Mouse (Mus musculus) cerebellum, adult (tissue): ENCODE data around the gene Cphx2.
"Not testable (repeated sequence)": the region's sequence is repeated elsewhere in the genome, so short reads cannot be mapped to it uniquely, and the experiment has no call there.

Source experiments
- ATAC-seq: cut with Nextera tagmentation; 2 replicates; pipeline ENCODE4 v1.9.2; 2017; ENCODE audit warnings: mild to moderate bottlenecking, moderate library complexity, mixed read lengths; ENCODE audit not compliant: insufficient number of reproducible peaks, low FRiP score, low TSS enrichment

Cphx2 gene

DNA sequence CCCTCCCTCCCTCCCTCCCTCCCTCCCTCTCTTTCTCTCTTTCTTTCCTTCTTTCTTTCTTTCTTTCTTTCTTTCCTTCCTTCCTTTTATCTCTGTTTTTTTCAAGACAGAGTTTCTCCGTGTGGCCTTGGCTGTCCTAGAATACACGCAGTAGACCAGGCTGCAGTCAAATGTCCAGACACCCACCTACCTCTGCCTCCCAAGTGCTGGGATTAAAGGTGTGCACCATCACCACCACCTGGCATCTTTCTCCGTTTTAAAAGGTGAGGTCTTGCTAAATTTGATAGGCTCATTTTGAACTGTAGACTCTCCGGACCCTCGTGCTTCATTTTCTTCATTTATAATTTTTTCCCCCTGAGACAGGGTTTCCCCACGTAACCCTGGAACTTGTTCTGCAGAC lies at the start of gene Cphx2:
Cphx2 (plus strand) TSS at position 301 of the 400 bp plus-strand sequence.
- ATAC-seq = not testable (repeated sequence)

DNA sequence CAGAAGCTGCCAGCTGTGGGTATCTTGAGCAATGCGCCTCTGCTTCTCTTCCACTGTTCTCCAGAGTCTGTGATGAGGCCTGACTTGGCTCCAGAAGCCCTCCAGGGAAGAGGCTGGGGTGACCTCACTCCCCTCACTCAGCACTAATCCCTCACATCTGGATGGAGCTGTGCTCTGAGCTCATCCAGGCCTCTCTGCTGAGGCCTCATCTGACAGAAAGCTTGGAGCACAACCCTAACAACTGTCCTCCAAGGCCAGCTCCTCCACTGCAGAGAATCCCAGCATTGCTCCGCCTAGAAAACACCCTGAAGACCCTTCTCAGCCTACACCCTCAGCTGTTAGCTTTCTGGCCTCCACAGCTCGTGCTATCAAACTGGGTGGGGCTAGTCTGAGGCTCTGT lies 47.0 kb upstream of the Cphx2 start:
- ATAC-seq = not testable (repeated sequence)

GRCm38 (mm10) chr14:26035439-26035838 lies 45.9 kb upstream of the Cphx2 start:
- not testable (repeated sequence) for ATAC-seq

DNA sequence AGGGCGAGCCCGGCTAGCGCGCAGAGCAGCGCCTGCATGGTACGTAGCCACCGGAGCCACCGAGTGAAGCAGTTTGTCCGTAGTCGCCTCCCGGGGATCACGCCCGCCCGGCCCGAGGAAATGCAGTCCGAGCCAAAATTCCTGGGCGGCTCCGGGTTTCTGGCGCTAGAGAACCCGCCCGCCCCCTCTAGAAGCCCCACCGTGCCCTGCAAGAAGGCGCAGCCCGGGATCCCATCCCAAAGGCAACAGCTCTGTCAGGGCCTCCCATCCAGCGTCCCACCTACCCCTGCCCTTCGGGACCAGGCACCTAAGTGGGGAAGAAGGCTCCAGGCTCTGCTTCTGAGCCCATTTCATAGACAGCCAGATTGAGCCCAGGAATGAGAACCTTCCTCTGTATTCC lies 38.7 kb upstream of the Cphx2 start, which contains the start of gene Gm9780:
Gm9780 (minus strand) TSS at position 101 of the 400 bp plus-strand sequence.
- ATAC-seq = not testable (repeated sequence)

DNA sequence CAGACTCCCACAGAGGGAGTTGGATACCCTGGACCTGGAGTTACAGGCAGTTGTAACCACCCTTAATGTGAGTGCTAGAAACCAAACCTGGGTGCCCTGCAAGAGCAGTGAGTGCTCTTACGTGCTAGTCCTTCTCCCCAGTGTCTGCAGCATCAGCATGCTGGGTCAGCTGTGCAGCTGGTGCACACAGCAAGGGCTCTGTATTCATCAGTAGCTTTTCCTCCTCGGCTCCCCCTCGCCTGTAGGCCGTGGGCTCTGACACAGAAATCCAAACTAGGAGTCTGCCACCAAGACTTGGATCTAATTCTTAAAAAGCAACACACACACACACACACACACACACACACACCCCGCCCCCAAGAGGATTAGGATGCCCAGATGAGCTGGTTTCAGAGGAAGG lies 36.3 kb upstream of the Cphx2 start:
- ATAC-seq = not testable (repeated sequence)

GRCm38 (mm10) chr14:26047026-26047425 lies 34.3 kb upstream of the Cphx2 start:
- not testable (repeated sequence) for ATAC-seq

GRCm38 (mm10) chr14:26048767-26049166 lies 32.5 kb upstream of the Cphx2 start:
- ATAC-seq = not testable (repeated sequence)

- not testable (repeated sequence) for ATAC-seq
Measured at GRCm38 (mm10) chr14:26058184-26058583, 23.1 kb upstream of the Cphx2 start.

- not testable (repeated sequence) for ATAC-seq
Measured at GRCm38 (mm10) chr14:26059362-26059761, 22.0 kb upstream of the Cphx2 start.

GRCm38 (mm10) chr14:26066574-26067324 lies 14.6 kb upstream of the Cphx2 start:
- ATAC-seq = peak; percentile 82

DNA sequence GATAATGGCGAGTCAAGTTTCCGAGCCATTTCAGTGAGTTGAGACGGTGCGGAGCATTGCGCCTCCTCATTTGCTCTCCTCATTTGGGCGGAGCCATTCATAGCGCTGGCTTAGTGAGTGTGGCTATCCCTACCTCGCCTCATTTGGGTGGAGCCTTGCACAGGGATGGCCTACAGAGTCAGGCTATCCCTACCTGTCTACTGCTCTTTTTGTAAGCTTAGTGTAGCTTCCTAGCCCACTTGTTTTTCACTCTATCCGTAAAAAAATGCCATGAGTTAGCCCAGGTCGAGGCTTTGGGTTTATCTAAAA lies 14.0 kb upstream of the Cphx2 start, which contains the start of gene Tmem254c:
Tmem254c (minus strand) TSS at position 31 of the 309 bp plus-strand sequence.
- ATAC-seq = peak; percentile 90

DNA sequence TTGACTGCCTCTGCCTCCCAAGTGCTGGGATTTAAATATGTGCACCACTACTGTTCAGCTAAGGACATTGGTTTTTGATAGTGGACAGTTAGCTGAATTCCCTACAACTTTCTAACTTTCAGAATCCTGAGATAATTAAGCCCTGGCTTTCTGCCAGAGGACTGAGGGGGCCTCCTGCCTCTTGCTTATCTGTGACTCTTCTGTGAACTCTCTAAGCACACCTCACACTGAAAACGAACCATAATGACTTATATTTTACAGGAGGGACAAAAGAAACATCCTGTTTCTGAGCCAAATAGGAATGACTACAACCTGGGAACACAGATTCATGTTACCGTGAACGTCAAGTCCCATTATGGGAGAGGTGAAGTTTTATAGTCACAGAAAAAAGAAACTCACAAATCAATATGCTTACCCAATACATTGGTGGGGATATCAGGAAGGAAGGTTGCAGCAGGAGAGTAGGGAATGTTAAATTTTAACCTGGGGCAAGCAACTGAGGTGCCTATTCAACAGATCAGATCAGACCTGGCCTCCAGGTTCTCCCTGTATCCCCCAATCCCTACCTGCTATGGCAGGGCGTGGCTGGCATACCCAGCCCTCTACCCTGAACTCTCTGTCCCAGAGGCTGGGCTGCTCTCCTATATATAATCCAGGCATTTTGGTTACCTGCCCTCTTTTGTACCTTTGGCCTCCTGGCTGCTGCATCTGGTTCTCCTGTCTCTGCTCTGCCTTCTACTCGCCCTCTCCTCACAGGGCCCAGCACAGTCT lies 4.5 kb upstream of the Cphx2 start:
- ATAC-seq = not testable (repeated sequence)

DNA sequence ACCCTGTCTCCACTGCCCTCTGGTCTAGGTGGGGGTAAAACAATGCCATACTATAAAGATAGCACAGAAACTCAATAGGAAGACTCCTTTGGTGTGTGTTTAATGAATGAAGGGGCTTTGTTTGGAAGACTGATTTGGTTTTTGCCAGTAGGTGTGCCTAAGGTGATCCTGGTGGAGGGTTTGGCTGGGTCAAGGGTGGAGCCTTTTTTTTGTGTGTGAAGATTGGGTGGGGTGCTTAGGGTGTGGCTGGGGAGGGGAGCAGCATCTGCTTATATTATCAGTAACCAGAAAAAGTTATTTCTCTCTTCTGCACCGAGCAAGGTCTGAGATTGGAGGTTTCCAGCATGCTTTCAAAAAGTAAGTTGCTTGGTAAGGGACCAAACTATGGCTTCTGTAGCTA lies 681 bp downstream of the Cphx2 start, which contains the start of gene Cphx3:
Cphx3 (plus strand) TSS at position 301 of the 400 bp plus-strand sequence.
- not testable (repeated sequence) for ATAC-seq

- not testable (repeated sequence) for ATAC-seq
Measured at GRCm38 (mm10) chr14:26097622-26098021, 16.3 kb downstream of the Cphx2 start.

- not testable (repeated sequence) for ATAC-seq
Measured at GRCm38 (mm10) chr14:26118150-26118549, 36.8 kb downstream of the Cphx2 start, which contains the start of gene Duxbl2. Gene Duxbl2, plus strand, starts transcription at chr14:26118349.

DNA sequence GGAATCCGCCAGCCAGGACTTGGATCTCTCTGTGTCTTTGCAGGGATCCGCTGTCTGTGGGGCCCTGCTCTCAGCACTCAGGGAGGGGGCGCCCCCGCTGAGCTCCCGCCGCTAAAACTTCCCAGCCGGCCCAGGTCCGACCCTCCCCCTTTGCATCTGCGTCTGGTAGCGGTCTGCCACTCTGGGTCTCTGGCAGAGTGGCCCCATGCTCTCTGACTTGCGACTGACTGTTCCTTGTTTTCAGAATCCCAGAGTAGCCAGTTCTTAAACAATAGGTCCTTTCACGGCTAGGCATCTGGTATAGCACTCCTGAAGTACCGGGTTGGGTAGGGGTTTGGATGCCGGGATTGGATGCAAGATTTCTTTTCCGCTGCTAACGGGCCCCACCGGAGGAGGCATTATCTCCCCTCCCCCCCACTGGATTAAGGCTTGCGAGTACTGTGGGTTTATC lies 37.3 kb downstream of the Cphx2 start:
- ATAC-seq = not testable (repeated sequence)

- ATAC-seq = not testable (repeated sequence)
Measured at GRCm38 (mm10) chr14:26119095-26119494, 37.8 kb downstream of the Cphx2 start.
